Mouse (Mus musculus): Measurements from ENCODE around the gene Trib2. TPM values are rescaled to one million over a fixed set of nuclear protein-coding genes. Genes with fewer than 3 reads are reported as not detected.

Trib2 gene
- total and polyA plus RNA-seq, 3 experiments = 20.1 to 80.6 (median 53.8) TPM

DNA sequence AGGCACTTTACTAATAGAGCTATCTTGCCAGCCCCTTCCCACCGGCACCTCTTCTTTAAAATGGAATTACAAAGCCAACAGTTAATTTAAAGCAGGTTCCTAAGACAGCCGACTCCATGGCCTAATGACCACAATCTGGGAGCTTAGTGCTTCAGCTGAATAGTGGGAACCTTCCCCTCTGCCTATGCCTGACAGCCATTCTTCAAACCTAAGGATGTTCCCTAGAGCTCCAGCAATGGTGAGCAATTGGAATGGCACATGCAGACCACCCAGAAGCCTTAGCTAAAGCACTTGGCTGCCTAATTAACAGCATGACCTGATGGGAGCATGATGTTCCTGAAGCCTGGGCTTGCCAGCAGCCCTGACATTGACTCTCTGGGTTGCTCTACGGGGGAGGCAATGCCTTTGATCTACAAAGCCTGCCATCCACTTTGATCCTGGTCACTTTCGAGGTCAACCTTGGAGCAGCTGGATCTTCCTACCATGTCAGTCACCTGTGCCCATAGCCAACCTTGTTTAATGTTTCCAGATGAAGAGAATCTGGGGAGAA, 67.0 kb downstream of the Trib2 start:
- no peaks in the 10 kb centered on the region; a peak in 1 of 4 replicates for H3K27me3 ChIP-seq (ENCODE audit: control insufficient read depth in 1 of 2, insufficient read depth in 2 of 2, low read length in 2 of 2)

GRCm38 (mm10) chr12:15745752-15746151, 71.0 kb downstream of the Trib2 start:
- no peaks in the 10 kb centered on the region for H3K9me3 ChIP-seq (replicated peaks; ENCODE audit: insufficient read depth, low read length)
- TF ChIP-seq ZKSCAN1 (IDR thresholded peaks at IDR 0.05; ENCODE audit: low read depth, low read length) = no peak
- no peak for TF ChIP-seq MAFK (IDR thresholded peaks at IDR 0.05; ENCODE audit: borderline replicate concordance, low read depth, low read length)
- no peak for TF ChIP-seq RAD21 (IDR thresholded peaks at IDR 0.05; ENCODE audit: low read depth, low read length)

More for the DNA sequence above, 67.0 kb downstream of the Trib2 start:
- Histone ChIP-seq H3K4me1 (ENCODE audit: control insufficient read depth in 1 of 2, insufficient read depth in 2 of 2, low read length in 2 of 2) (no peaks in the 10 kb centered on the region), H3K36me3 (ENCODE audit: control insufficient read depth in 1 of 2, insufficient read depth in 2 of 2, low read length in 2 of 2) (no peaks in the 10 kb centered on the region), H3K79me2 (ENCODE audit: control insufficient read depth, insufficient read depth, low read length, poor library complexity) (no peaks in the 10 kb centered on the region), H3K27ac (ENCODE audit: control insufficient read depth, low read depth, low read length) (no peak overlapping the region), H3K9me3 (replicated peaks; ENCODE audit: insufficient read depth, low read length) (no peaks in the 10 kb centered on the region), H3K4me3 (ENCODE audit: control insufficient read depth in 1 of 2, insufficient read depth in 1 of 2, low read depth in 2 of 2, low read length in 2 of 2) (no peak overlapping the region), H3K9ac (ENCODE audit: control insufficient read depth, low read depth, low read length, poor library complexity, severe bottlenecking) (no peak overlapping the region)
- no peak for DNase-seq (ENCODE audit: low read depth, low spot score)
- TF ChIP-seq POLR2AphosphoS2 (IDR thresholded peaks at IDR 0.05; ENCODE audit: low read length) = no peak
- no peak for TF ChIP-seq MAFK (IDR thresholded peaks at IDR 0.05; ENCODE audit: borderline replicate concordance, low read depth, low read length)
- no peak for TF ChIP-seq HCFC1 (IDR thresholded peaks at IDR 0.05; ENCODE audit: low read depth, low read length)
- TF ChIP-seq GATA1 (IDR thresholded peaks at IDR 0.05; ENCODE audit: low read depth, low read length) = no peak

More at GRCm38 (mm10) chr12:15745752-15746151, 71.0 kb downstream of the Trib2 start:
- H3K9ac ChIP-seq (ENCODE audit: control insufficient read depth, low read depth, low read length, poor library complexity, severe bottlenecking) = no peak overlapping the region
- H3K27ac ChIP-seq (ENCODE audit: control insufficient read depth, low read depth, low read length) = no peak overlapping the region
- no peaks in the 10 kb centered on the region for H3K4me1 ChIP-seq (ENCODE audit: control insufficient read depth in 1 of 2, insufficient read depth in 2 of 2, low read length in 2 of 2)
- H3K27me3 ChIP-seq (ENCODE audit: control insufficient read depth in 1 of 2, insufficient read depth in 2 of 2, low read length in 2 of 2) = no peaks in the 10 kb centered on the region; a peak in 1 of 4 replicates
- no peak for DNase-seq (ENCODE audit: low read depth, low spot score)
- no peak overlapping the region for H3K4me3 ChIP-seq (ENCODE audit: control insufficient read depth in 1 of 2, insufficient read depth in 1 of 2, low read depth in 2 of 2, low read length in 2 of 2)
- H3K79me2 ChIP-seq (ENCODE audit: control insufficient read depth, insufficient read depth, low read length, poor library complexity) = no peaks in the 10 kb centered on the region
- H3K36me3 ChIP-seq (ENCODE audit: control insufficient read depth in 1 of 2, insufficient read depth in 2 of 2, low read length in 2 of 2) = no peaks in the 10 kb centered on the region

All from MEL (cell line).